Mouse (Mus musculus): ENCODE measurements at regions not wholly inside any gene's neighbourhood (a gene's known extent, or its start where the extent isn't known, plus 50 kb on each side); places are given as distances from the start of the nearest gene placed in this dataset.
A peak's percentile ranks its signal among the peaks of the same experiment; 100 is the strongest.
"Not testable (repeated sequence)": the region's sequence is repeated elsewhere in the genome, so short reads cannot be mapped to it uniquely, and the experiment has no call there.

DNA sequence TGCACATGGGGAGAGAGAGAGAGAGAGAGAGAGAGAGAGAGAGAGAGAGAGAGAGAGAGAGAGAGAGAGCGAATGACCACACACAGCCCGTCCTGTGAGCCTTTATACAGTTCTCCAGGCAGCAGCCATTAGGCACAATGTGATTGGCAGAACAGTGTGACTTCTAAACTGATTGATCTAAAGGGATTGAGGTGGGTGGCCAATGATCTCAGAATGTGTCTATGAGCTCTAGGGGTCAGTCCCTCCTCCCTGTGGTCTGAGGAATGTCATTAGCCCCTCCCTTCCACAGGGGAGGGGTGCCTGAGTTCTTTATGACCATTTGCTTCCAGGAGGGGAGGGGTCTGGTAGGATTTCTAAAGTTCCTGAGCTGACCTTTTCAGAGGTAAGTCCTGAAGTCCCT, 62.1 kb downstream of the Duxbl3 start:
- DNase-seq: not testable (repeated sequence)

DNA sequence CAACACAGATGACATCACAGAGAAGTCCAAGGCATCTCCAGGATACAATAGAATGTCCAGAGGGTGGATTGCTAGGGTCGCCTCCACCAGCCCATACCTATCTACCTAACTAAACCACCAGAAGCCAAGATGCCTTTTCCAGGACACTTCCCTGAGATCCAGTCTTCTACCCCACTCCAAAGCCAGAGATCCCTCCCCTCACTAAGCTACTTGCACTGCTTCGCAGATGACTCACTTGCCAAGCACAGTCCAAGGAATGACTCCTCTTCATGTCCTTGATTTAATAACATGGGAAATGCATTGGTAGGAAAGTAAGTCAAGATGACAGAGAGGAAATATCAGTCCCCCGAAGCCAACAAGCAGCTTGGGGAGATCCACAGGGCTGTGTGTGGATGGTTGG, 63.0 kb downstream of the Duxbl3 start:
- no peak for DNase-seq

- no peak for DNase-seq
These were observed 70.8 kb downstream of the Duxbl3 start for GRCm38 (mm10) chr14:26328562-26328961.

DNA sequence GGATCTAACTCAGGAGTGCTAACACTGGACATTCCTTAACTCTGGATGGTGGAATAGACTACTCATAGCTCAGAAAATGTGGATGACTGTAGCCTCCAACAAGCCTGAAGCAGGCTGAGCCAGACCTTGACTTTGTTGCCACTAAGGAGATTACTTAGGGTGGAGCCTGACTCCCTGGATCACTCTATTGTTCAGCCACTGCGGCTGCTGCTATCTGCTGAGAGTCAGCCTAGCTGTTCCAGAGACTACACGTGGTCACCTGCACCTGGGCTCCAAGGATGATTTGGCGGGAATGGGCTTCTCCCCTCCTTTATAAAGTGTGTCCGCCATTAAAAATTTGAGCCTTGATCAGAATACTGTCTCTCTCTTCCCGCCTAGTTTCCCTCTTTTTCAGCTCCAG, 83.3 kb downstream of the Duxbl3 start:
- DNase-seq: no peak

GRCm38 (mm10) chr14:26345227-26345626, 87.5 kb downstream of the Duxbl3 start:
- no peak for DNase-seq

DNA sequence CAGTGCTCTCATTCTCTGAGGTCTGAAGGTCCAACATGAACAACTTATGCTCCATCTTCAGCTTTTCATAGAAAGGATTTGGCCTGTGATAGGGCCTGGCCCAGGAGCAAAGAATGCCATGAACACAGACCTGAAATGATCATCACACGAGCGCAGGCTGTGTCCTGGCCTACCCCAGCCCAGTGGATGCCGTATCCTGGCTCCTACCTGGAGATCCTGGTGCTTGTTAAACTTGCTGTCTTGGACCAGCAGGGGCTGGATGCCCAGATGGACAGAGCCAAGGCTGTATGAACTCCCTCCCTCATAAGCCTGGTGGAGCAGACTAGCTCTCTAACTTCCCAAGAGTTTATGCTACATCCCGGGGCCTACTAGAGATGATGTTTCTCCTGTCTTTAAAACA, 89.5 kb downstream of the Duxbl3 start:
- DNase-seq: no peak

DNA sequence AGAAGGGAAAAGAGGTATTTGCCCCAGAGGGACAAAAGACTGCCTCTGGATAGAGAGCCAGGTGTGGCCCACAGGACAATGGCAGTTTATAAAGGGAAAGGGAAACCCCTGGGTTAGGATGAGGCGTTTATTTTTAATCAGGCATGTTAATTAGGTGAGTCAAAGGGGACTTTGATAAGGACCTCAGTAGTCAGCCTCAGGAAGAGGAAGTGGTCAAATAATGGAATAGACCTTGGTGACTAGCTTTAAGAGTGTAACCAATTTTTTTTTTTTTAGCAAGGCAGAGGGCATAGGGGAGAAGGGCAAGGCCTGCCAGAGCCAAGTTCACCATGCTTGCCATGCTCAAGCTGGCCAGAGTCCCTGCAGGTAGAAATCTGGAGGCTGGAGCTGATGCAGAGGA, 95.2 kb downstream of the Duxbl3 start:
- no peak for DNase-seq

GRCm38 (mm10) chr14:26357242-26357641, 99.5 kb downstream of the Duxbl3 start:
- DNase-seq: peak; percentile 18

DNA sequence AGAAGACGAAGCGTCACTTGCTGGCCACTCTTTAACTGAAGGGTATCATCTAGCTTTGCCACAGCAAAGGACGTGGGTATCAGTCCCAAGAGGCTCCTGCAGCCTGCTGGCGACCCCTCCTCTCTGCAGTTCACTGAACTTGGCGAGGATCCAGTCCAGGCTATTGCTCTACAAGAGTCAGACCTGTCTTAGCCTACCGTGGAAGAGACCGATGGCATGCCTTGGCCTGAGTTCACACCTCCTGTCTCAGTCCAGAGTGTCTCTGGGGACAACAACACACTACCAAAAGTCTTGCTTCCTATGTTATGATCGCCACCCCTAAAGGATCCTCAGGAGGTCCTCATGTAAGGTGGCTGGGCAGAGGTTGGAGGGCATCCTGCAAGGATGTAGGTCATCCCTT, 100.2 kb downstream of the Duxbl3 start:
- DNase-seq: no peak

DNA sequence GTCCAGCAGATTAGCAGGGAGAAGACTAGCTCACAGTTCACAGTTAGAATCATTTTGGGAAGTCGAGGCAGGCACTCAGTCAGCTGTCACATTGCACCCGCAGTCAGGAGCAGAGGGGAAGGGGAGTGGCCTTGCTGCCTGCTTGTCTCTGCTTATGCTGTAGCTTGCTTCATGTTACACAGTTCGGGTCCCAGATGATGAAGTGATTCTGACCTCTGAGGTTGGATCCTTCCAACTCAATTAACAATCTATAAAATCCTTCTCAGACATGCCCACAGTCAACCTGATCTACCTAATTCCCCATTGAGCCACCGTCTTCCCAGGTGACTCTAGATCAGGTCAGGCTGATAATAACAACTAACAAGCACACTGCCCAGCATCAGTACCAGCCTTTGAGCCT, 102.3 kb downstream of the Duxbl3 start:
- no peak for DNase-seq

GRCm38 (mm10) chr14:26361206-26361605, 103.4 kb downstream of the Duxbl3 start:
- no peak for DNase-seq

Data from liver (tissue).